Mouse (Mus musculus): Measurements from ENCODE around the gene Kcnmb4.

DNA sequence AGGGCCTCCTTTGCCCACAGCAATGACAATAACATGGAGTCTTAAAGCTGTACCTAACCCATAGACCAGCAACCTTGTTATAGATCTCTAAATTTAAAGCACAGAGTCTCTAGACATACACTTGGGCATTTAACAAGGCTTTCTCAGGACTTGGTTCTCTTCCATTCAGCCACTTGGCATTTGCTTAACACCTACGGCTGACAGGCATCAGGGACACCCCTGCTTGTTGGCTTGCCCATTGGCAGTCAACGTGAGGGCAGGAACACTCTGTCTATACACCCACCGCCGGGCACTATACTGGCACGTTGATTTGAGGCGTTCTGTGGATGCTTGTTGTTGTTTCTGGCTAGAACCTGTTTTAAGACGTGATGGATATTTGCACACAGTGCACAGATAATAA, 41.3 kb downstream of the Kcnmb4 start:
- TF ChIP-seq CTCF (IDR thresholded peaks at IDR 0.05; ENCODE audit: extremely low read depth, insufficient read depth, insufficient read length, insufficient replicate concordance): no peak
- no peak for TF ChIP-seq POLR2A (IDR thresholded peaks at IDR 0.05; ENCODE audit: low read depth, low read length)
